Mouse (Mus musculus) midbrain, embryonic 12.5 days (tissue): Measurements from ENCODE around the gene Aggf1. TPM values are rescaled to one million over a fixed set of nuclear protein-coding genes. Genes with fewer than 3 reads are reported as not detected.

Experiments
- ATAC-seq: fragments of 200-750 bp; cut with Nextera tagmentation; 2 replicates; pipeline ENCODE4 v1.8.0; 2017; ENCODE audit warnings: low read depth, moderate TSS enrichment, moderate library complexity; ENCODE audit not compliant: low FRiP score
- H3K27ac ChIP-seq: fragments of 300-500 bp; sonication (generic); replicated peaks from 2 replicates; pipeline ENCODE4 v1.5.1; 2016; ENCODE audit warnings: mild to moderate bottlenecking
- H3K27me3 ChIP-seq: fragments of 300-500 bp; sonication (generic); 2 replicates; pipeline ENCODE4 v1.6.1; 2016; ENCODE audit warnings: mild to moderate bottlenecking
- H3K36me3 ChIP-seq: fragments of 300-500 bp; sonication (generic); 2 replicates; pipeline ENCODE4 v1.6.1; 2016
- H3K4me1 ChIP-seq: fragments of 300-500 bp; sonication (generic); 2 replicates; pipeline ENCODE4 v1.6.1; 2016
- H3K4me2 ChIP-seq: fragments of 300-500 bp; sonication (generic); replicated peaks from 2 replicates; pipeline ENCODE4 v1.6.1; 2016; ENCODE audit warnings: mild to moderate bottlenecking, moderate library complexity
- H3K4me3 ChIP-seq: fragments of 300-500 bp; sonication (generic); 2 replicates; pipeline ENCODE4 v1.5.1; 2016; ENCODE audit warnings: mild to moderate bottlenecking
- H3K9ac ChIP-seq: fragments of 300-500 bp; sonication (generic); replicated peaks from 2 replicates; pipeline ENCODE4 v1.6.1; 2016; ENCODE audit warnings: mild to moderate bottlenecking, moderate library complexity
- H3K9me3 ChIP-seq: fragments of 300-500 bp; sonication (generic); 2 replicates; pipeline ENCODE4 v1.6.1; 2016; ENCODE audit warnings: mild to moderate bottlenecking
- WGBS: fragments of 180-500 bp; shearing (Covaris S2); methylation state at CpG from one replicate; pipeline ENCODE4 v1.1.7; 2016; 5-methylcytosine and 5-hydroxymethylcytosine counted together
- polyA plus RNA-seq: library from polyadenylated mRNA; unstranded; fragments of >200 nt; fragmentation: Nextera tagmentation; extraction: Ambion mirVana; gene quantifications from 2 replicates; pipeline ENCODE4 v1.2.1, GENCODE M21; 2016

The Aggf1 gene
- polyA plus RNA-seq, 1 experiment from 2014 or later: 54.9 TPM

GRCm38 (mm10) chr13:95306596-95306995, 68.6 kb downstream of the Aggf1 start:
- Histone ChIP-seq H3K27ac (no peak overlapping the region), H3K27me3 (no peaks in the 10 kb centered on the region), H3K9ac (no peak overlapping the region), H3K36me3 (no peaks in the 10 kb centered on the region), H3K4me1 (no peaks in the 10 kb centered on the region), H3K4me3 (no peak overlapping the region), H3K9me3 (no peaks in the 10 kb centered on the region), H3K4me2 (no peak overlapping the region)
- 79% methylated on average over 4 of the region's 4 CpGs for WGBS
- no peak for ATAC-seq

Other genes with a start within 250 kb of the Aggf1 start
- gene Pde8b, start 125.0 kb downstream of the Aggf1 start, polyA plus RNA-seq: 3.2 and 3.5 TPM in 2 replicates
- gene Zbed3, start 51.7 kb downstream of the Aggf1 start, polyA plus RNA-seq: 53.1 and 62.3 TPM in 2 replicates
- 0.61 and 1.1 TPM in 2 replicates for gene Crhbp, start 69.6 kb upstream of the Aggf1 start, polyA plus RNA-seq
- gene S100z, start 103.4 kb upstream of the Aggf1 start, polyA plus RNA-seq: not detected in 2 replicates
- 0.10 and 0.17 TPM in 2 replicates for gene F2rl1, start 149.9 kb upstream of the Aggf1 start, polyA plus RNA-seq
- 106 and 110 TPM in 2 replicates for gene F2r, start 243.1 kb upstream of the Aggf1 start, polyA plus RNA-seq